Mouse (Mus musculus) bone marrow macrophage, adult 2 months (primary cell): ENCODE results near the gene Kif21a.

Source experiments
- CTCF ChIP-seq: IDR thresholded peaks from 2 replicates; pipeline ENCODE4 v1.5.1; 2012; ENCODE audit warnings: low read depth, mild to moderate bottlenecking, low read length, moderate library complexity
- POLR2A ChIP-seq: IDR thresholded peaks from 2 replicates; pipeline ENCODE4 v1.6.1; 2012; ENCODE audit warnings: mild to moderate bottlenecking, low read depth, low read length, borderline replicate concordance

DNA sequence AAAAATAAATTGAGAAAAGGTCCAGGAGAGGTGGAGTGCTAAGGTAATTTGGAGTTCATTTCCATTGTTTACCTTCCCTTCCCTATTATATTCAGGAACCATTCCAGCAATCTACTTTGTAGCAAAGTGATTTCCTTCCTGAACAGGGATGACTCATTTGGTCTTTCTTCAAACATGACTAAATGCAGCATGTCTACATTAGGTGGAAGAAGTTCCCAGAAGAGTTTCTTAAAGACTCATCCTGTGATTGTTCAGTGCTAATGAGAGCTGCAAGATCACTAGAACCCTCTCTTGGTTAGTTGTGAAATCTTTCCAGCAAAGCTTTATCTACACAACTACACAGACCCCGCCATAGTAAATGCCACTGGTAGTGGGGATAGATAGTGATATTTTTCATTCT is 22.7 kb upstream of the Kif21a start:
- TF ChIP-seq POLR2A (no peak), CTCF (no peak)
